In the genomic region with DNA sequence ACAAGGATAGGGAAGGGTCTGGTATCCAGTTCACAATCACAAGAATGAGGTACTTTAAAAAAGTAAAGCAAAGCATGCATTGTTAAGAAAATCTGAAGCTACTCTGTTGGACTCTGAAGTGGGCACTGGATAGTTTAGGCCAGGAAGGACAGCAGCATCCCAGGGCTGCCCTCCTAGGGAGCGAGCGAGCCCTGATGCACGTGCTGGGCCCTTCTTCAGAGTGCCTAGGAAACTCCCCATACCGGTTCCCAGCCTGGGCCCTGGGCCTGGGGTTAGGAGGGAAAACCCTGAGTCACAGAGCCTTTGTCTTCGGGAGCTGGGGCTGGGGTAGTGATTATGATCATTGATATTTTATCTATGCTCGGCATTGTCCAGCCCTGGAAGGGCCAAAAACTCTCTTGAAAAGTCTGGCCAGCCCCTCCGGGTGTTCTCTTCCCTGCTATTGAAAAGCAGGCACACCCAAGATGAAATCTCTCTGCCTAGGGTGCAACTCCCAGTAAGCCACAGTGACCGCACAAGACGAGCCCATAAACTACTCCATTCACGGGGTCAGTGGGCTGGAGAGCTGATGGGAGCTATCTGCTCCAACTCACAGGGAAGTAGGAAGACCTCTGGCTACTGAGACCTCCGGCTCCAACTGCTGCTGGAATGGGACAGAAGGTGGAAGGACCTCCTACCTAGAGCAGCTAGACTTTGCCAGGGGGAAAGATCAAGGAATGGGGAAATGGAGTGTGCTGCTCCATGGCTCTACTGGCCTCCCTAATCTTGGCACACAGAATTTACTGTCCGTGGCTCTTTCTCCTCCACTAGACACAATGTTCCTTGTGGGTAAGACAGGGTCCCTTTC, we compare ENCODE assay signal across 9 mouse cellular contexts. TPM values are rescaled to one million over a fixed set of nuclear protein-coding genes. Genes with fewer than 3 reads are reported as not detected.
DNase-seq lines count a peak whose midpoint lies in the region; ATAC-seq and TF ChIP-seq lines count a peak whose summit lies in the region.
"Had no signal": no experiment of that assay in that cellular context is flagged by ENCODE, and none has a peak within 500 bp of the region (broad histone marks: within the 10 kb centered on the region; RNA-seq: fewer than 3 reads in every experiment).

No protein-coding gene starts in this region.

- no peak overlapping the region for H3K4me2 ChIP-seq in hindbrain, embryonic 13.5 days
- no peak overlapping the region for H3K4me2 ChIP-seq in forebrain, postnatal 0 days (ENCODE audit: low read depth)
- H3K4me2 ChIP-seq in stomach, postnatal 0 days (replicated peaks; ENCODE audit: low read depth), result no peak overlapping the region
- H3K4me2 ChIP-seq: embryonic facial prominence, embryonic 15.5 days had no signal

- H3K4me3 ChIP-seq in hindbrain, embryonic 10.5 days, result no peak overlapping the region
- H3K4me3 ChIP-seq in hindbrain, embryonic 13.5 days, result no peak overlapping the region
- H3K4me3 ChIP-seq in forebrain, postnatal 0 days (ENCODE audit: low read depth, low read length), result no peak overlapping the region
- H3K4me3 ChIP-seq in stomach, postnatal 0 days (ENCODE audit: low read depth, low read length), result no peak overlapping the region
- H3K4me3 ChIP-seq: embryonic facial prominence, embryonic 15.5 days had no signal

- no peaks in the 10 kb centered on the region for H3K9me3 ChIP-seq in hindbrain, embryonic 10.5 days
- H3K9me3 ChIP-seq in hindbrain, embryonic 13.5 days, result no peaks in the 10 kb centered on the region
- no peaks in the 10 kb centered on the region for H3K9me3 ChIP-seq in forebrain, postnatal 0 days (ENCODE audit: low read length)
- no peaks in the 10 kb centered on the region for H3K9me3 ChIP-seq in stomach, postnatal 0 days (ENCODE audit: control insufficient read depth, low read length)
- H3K9me3 ChIP-seq: embryonic facial prominence, embryonic 15.5 days had no signal

- ATAC-seq in hindbrain, embryonic 13.5 days (ENCODE audit: low FRiP score), result no peak
- ATAC-seq in forebrain, postnatal 0 days, result no peak
- ATAC-seq in stomach, postnatal 0 days (ENCODE audit: low FRiP score, low TSS enrichment), result 0 out of 2 replicates have a peak, but pooled peaks have one; percentile 28
- no peak for ATAC-seq in monocyte, adult 5-6 weeks (replicated peaks; ENCODE audit: insufficient number of reproducible peaks, low FRiP score, low TSS enrichment, poor library complexity, severe bottlenecking)

- no peak for TF ChIP-seq EP300 in stomach, postnatal 0 days (optimal IDR thresholded peaks at IDR 0.05)

- no peaks in the 10 kb centered on the region for H3K27me3 ChIP-seq in hindbrain, embryonic 10.5 days (ENCODE audit: insufficient read depth, poor library complexity, severe bottlenecking)
- no peaks in the 10 kb centered on the region for H3K27me3 ChIP-seq in hindbrain, embryonic 13.5 days
- H3K27me3 ChIP-seq in forebrain, postnatal 0 days (ENCODE audit: insufficient read depth, low read length), result no peaks in the 10 kb centered on the region
- no peaks in the 10 kb centered on the region for H3K27me3 ChIP-seq in stomach, postnatal 0 days (ENCODE audit: control insufficient read depth, insufficient read depth, low read length)
- H3K27me3 ChIP-seq: embryonic facial prominence, embryonic 15.5 days had no signal

- WGBS in hindbrain, embryonic 10.5 days, result 84% methylated on average over 12 of the region's 12 CpGs
- 81% methylated on average over 12 of the region's 12 CpGs for WGBS in hindbrain, embryonic 13.5 days
- WGBS in forebrain, postnatal 0 days, result 80% methylated on average over 12 of the region's 12 CpGs
- WGBS in stomach, postnatal 0 days, result 61% methylated on average over 12 of the region's 12 CpGs

- H3K27ac ChIP-seq in hindbrain, embryonic 10.5 days, result peak overlapping the region; percentile 53
- no peak overlapping the region for H3K27ac ChIP-seq in hindbrain, embryonic 13.5 days
- peak overlapping the region; percentile 71 for H3K27ac ChIP-seq in forebrain, postnatal 0 days (ENCODE audit: low read depth, low read length)
- peak overlapping the region; percentile 77 for H3K27ac ChIP-seq in stomach, postnatal 0 days (replicated peaks)
- H3K27ac ChIP-seq: embryonic facial prominence, embryonic 15.5 days had no signal

- H3K36me3 ChIP-seq in hindbrain, embryonic 10.5 days, result peaks cover 64% of the 10 kb centered on the region
- H3K36me3 ChIP-seq in hindbrain, embryonic 13.5 days, result peaks cover 21% of the 10 kb centered on the region
- no peaks in the 10 kb centered on the region for H3K36me3 ChIP-seq in forebrain, postnatal 0 days (ENCODE audit: insufficient read depth)
- H3K36me3 ChIP-seq in stomach, postnatal 0 days (ENCODE audit: control insufficient read depth, insufficient read depth, low read length), result peaks cover 4% of the 10 kb centered on the region; the same call in 1 of the 2 replicates

- no peak for DNase-seq in hindbrain, embryonic 10.5 days (ENCODE audit: low spot score)
- DNase-seq in urinary bladder, postnatal 14 days (ENCODE audit: low spot score), result peak; percentile 50
- DNase-seq in urinary bladder, postnatal 36 days (ENCODE audit: low spot score in 2 of 2), result no peak
- DNase-seq in forebrain, postnatal 0 days, result no peak
- DNase-seq in stomach, postnatal 0 days (ENCODE audit: low spot score), result peak; percentile 41
- no peak for DNase-seq in layer of hippocampus, adult 18-20 months (ENCODE audit: low spot score in 2 of 2)

- no peak overlapping the region for H3K9ac ChIP-seq in hindbrain, embryonic 13.5 days
- no peak overlapping the region for H3K9ac ChIP-seq in forebrain, postnatal 0 days
- H3K9ac ChIP-seq in stomach, postnatal 0 days (ENCODE audit: low read length), result no peak overlapping the region; the same call in 1 of the 2 replicates
- H3K9ac ChIP-seq: embryonic facial prominence, embryonic 15.5 days had no signal

- TF ChIP-seq CTCF in forebrain, postnatal 0 days (IDR thresholded peaks at IDR 0.05; ENCODE audit: low read depth), result no peak
- no peak for TF ChIP-seq CTCF in stomach, postnatal 0 days (IDR thresholded peaks at IDR 0.05; ENCODE audit: low read depth)

- H3K4me1 ChIP-seq in hindbrain, embryonic 10.5 days (replicated peaks), result peaks cover 30% of the 10 kb centered on the region
- H3K4me1 ChIP-seq in hindbrain, embryonic 13.5 days (replicated peaks), result peaks cover 43% of the 10 kb centered on the region
- H3K4me1 ChIP-seq in forebrain, postnatal 0 days (ENCODE audit: insufficient read depth), result peaks cover 13% of the 10 kb centered on the region; the same call in 1 of the 2 replicates
- H3K4me1 ChIP-seq in stomach, postnatal 0 days (replicated peaks; ENCODE audit: control insufficient read depth, insufficient read depth), result no peaks in the 10 kb centered on the region; the same call in none of the 2 replicates

RNA-seq across cellular contexts. Expression of gene Fam53b, which starts 45.0 kb away (rescaled TPM):
- polyA plus RNA-seq in hindbrain, embryonic 10.5 days (2016; fragmentation: Nextera tagmentation; extraction: Ambion mirVana), result 25.5 and 27.7 TPM in 2 replicates
- polyA plus RNA-seq in hindbrain, embryonic 13.5 days (2015; fragmentation: Nextera tagmentation; extraction: Ambion mirVana), result 16.9 and 19.3 TPM in 2 replicates
- 5.6 and 15.4 TPM in 2 replicates for total RNA-seq in forebrain, postnatal 0 days (2014; rRNA removed)
- 5.6 and 5.8 TPM in 2 replicates for polyA plus RNA-seq in forebrain, postnatal 0 days (2015; fragmentation: Nextera tagmentation; extraction: Ambion mirVana)
- polyA plus RNA-seq in stomach, postnatal 0 days (2015; fragmentation: Nextera tagmentation; extraction: Ambion mirVana), result 8.4 and 8.5 TPM in 2 replicates
- 10 to 100 TPM; 50.6 to 51.7 TPM for total RNA-seq in layer of hippocampus, adult 18-20 months (2021)
- total RNA-seq in monocyte, adult 5-6 weeks (2017), result 15.8 to 51.1 TPM (median 20.4 TPM) in 3 replicates

Comparison
In these comparisons a context has a peak if more than half of its experiments do, and no peak if none do; other contexts are left out.
1. DNase-seq: peak in urinary bladder, postnatal 14 days (single experiment) and stomach, postnatal 0 days (single experiment); none in hindbrain, embryonic 10.5 days (single experiment), urinary bladder, postnatal 36 days (0 of 2), forebrain, postnatal 0 days (single experiment) and layer of hippocampus, adult 18-20 months (0 of 2).